Mouse (Mus musculus): Measurements from ENCODE around the gene Twf1. TPM values are rescaled to one million over a fixed set of nuclear protein-coding genes. Genes with fewer than 3 reads are reported as not detected.
A peak's percentile ranks its signal among the peaks of the same experiment; 100 is the strongest.

Gene Twf1
- polyA plus RNA-seq, 1 experiment from 2014 or later: 81.7 TPM

GRCm38 (mm10) chr15:94553536-94553935 is 36.2 kb downstream of the Twf1 start:
- Histone ChIP-seq H3K27ac (ENCODE audit: low read depth) (no peak overlapping the region), H3K36me3 (ENCODE audit: insufficient read depth) (no peaks in the 10 kb centered on the region; the same call in 1 of the 2 replicates), H3K9me3 (ENCODE audit: low read depth, low read length) (no peaks in the 10 kb centered on the region; the same call in 1 of the 2 replicates), H3K4me2 (no peak overlapping the region), H3K4me1 (ENCODE audit: insufficient read depth) (no peaks in the 10 kb centered on the region), H3K9ac (no peak overlapping the region), H3K4me3 (ENCODE audit: low read depth, low read length) (no peak overlapping the region), H3K27me3 (ENCODE audit: insufficient read depth, low read length) (no peaks in the 10 kb centered on the region)
- 87% methylated on average over 9 of the region's 9 CpGs for WGBS
- TF ChIP-seq CTCF (IDR thresholded peaks at IDR 0.05; ENCODE audit: low read depth): no peak
- no peak for ATAC-seq (ENCODE audit: insufficient read depth)
- DNase-seq: no peak

- WGBS: 69% methylated on average over 4 of the region's 4 CpGs
- TF ChIP-seq CTCF (IDR thresholded peaks at IDR 0.05; ENCODE audit: low read depth): no peak
- no peaks in the 10 kb centered on the region for H3K4me1 ChIP-seq (ENCODE audit: insufficient read depth)
- no peak for DNase-seq
- ATAC-seq (ENCODE audit: insufficient read depth): no peak
- H3K4me2 ChIP-seq: no peak overlapping the region
- H3K4me3 ChIP-seq (ENCODE audit: low read depth, low read length): no peak overlapping the region
- H3K9ac ChIP-seq: no peak overlapping the region
- H3K9me3 ChIP-seq (ENCODE audit: low read depth, low read length): no peaks in the 10 kb centered on the region; the same call in 1 of the 2 replicates
- no peak overlapping the region for H3K27ac ChIP-seq (ENCODE audit: low read depth)
- H3K27me3 ChIP-seq (ENCODE audit: insufficient read depth, low read length): no peaks in the 10 kb centered on the region
- no peaks in the 10 kb centered on the region; the same call in 1 of the 2 replicates for H3K36me3 ChIP-seq (ENCODE audit: insufficient read depth)
Measured at GRCm38 (mm10) chr15:94544844-94545243, 44.8 kb downstream of the Twf1 start.

- Histone ChIP-seq H3K4me2 (peak overlapping the region; percentile 83), H3K27me3 (ENCODE audit: insufficient read depth, low read length) (no peaks in the 10 kb centered on the region), H3K4me3 (ENCODE audit: low read depth, low read length) (peak overlapping the region; percentile 73), H3K27ac (ENCODE audit: low read depth) (peak overlapping the region; percentile 73; the same call in 1 of the 2 replicates), H3K9me3 (ENCODE audit: low read depth, low read length) (no peaks in the 10 kb centered on the region), H3K4me1 (ENCODE audit: insufficient read depth) (no peaks in the 10 kb centered on the region), H3K9ac (peak overlapping the region; percentile 72), H3K36me3 (ENCODE audit: insufficient read depth) (no peaks in the 10 kb centered on the region)
- WGBS: 41% methylated on average over 9 of the region's 9 CpGs
- no peak for ATAC-seq (ENCODE audit: insufficient read depth)
- DNase-seq: no peak
- no peak for TF ChIP-seq CTCF (IDR thresholded peaks at IDR 0.05; ENCODE audit: low read depth)
Measured at GRCm38 (mm10) chr15:94544052-94544636, 45.5 kb downstream of the Twf1 start.

GRCm38 (mm10) chr15:94543409-94544051 is 46.2 kb downstream of the Twf1 start, which contains the start of the genes Pus7l and Irak4:
TSS of gene Pus7l (minus strand) at chr15:94543547.
TSS of gene Irak4 (plus strand) at chr15:94543643.
- H3K4me3 ChIP-seq (ENCODE audit: low read depth, low read length): peak within 1 kb of the TSS; percentile 73
- H3K4me1 ChIP-seq (ENCODE audit: insufficient read depth): no peaks in the 10 kb centered on the region
- peak within 1 kb of the TSS; percentile 83 for H3K4me2 ChIP-seq
- no peaks in the 10 kb centered on the region for H3K36me3 ChIP-seq (ENCODE audit: insufficient read depth)
- peak within 1 kb of the TSS; percentile 72 for H3K9ac ChIP-seq
- peak within 1 kb of the TSS; percentile 73; the same call in 1 of the 2 replicates for H3K27ac ChIP-seq (ENCODE audit: low read depth)
- DNase-seq (peak; percentile 97), ATAC-seq (ENCODE audit: insufficient read depth) (peak; percentile 99)
- no peaks in the 10 kb centered on the region for H3K27me3 ChIP-seq (ENCODE audit: insufficient read depth, low read length)
- TF ChIP-seq CTCF (IDR thresholded peaks at IDR 0.05; ENCODE audit: low read depth): peak; percentile 19; the same call in 1 of the 2 replicates
- WGBS: under 1% methylated on average over 45 of the region's 45 CpGs
- H3K9me3 ChIP-seq (ENCODE audit: low read depth, low read length): no peaks in the 10 kb centered on the region

DNA sequence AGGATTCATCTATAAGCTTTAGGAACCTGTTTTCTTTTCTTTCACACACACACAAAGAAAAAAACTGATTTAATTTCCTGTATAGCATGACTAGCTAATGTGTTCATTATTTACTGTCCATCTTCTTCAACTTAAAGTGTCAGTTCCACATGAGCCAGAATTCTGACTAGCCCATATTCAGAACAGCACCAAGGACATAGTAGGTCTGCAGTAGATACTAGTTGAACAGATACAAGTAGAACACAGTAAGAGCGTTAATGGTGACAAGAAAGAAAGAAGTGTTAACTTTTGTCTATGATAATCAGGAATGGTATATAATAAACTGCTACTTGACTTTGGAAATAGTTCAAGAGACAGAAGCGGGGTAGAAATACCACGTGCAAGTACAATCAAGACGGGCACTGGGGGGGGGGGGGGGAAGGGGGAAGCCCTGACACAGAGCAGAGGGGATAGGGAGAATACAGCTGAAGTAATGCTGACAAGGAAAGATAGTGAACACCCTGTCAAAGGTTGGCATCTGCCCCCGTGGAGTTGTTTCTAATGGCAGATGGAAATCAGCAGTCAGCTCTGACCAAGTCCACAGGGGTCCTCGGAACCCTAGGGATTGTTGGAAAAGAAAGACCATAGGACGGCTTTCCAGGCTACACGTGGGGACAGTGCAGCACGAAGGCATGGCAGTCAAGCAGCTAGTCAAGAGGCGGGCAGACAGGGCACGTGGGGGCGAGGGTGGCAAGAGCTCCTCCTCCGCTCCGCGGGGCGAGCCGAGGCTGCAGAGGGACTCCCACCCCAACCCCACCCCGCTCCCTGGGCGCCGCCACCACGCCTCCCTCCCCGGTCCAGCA is 46.9 kb downstream of the Twf1 start:
- no peak for DNase-seq
- peak; percentile 90 for ATAC-seq (ENCODE audit: insufficient read depth)
- peak overlapping the region; percentile 72 for H3K9ac ChIP-seq
- H3K36me3 ChIP-seq (ENCODE audit: insufficient read depth): no peaks in the 10 kb centered on the region
- H3K4me2 ChIP-seq: peak overlapping the region; percentile 83
- H3K4me1 ChIP-seq (ENCODE audit: insufficient read depth): no peaks in the 10 kb centered on the region
- no peak for TF ChIP-seq CTCF (IDR thresholded peaks at IDR 0.05; ENCODE audit: low read depth)
- no peak overlapping the region for H3K27ac ChIP-seq (ENCODE audit: low read depth)
- no peaks in the 10 kb centered on the region for H3K9me3 ChIP-seq (ENCODE audit: low read depth, low read length)
- 7% methylated on average over 22 of the region's 22 CpGs for WGBS
- H3K4me3 ChIP-seq (ENCODE audit: low read depth, low read length): peak overlapping the region; percentile 73
- H3K27me3 ChIP-seq (ENCODE audit: insufficient read depth, low read length): no peaks in the 10 kb centered on the region

- DNase-seq (no peak), ATAC-seq (ENCODE audit: insufficient read depth) (no peak)
- Histone ChIP-seq H3K36me3 (ENCODE audit: insufficient read depth) (no peaks in the 10 kb centered on the region), H3K9me3 (ENCODE audit: low read depth, low read length) (no peaks in the 10 kb centered on the region), H3K4me1 (ENCODE audit: insufficient read depth) (no peaks in the 10 kb centered on the region), H3K27me3 (ENCODE audit: insufficient read depth, low read length) (no peaks in the 10 kb centered on the region), H3K9ac (no peak overlapping the region), H3K27ac (ENCODE audit: low read depth) (no peak overlapping the region), H3K4me3 (ENCODE audit: low read depth, low read length) (no peak overlapping the region), H3K4me2 (no peak overlapping the region)
- no peak for TF ChIP-seq CTCF (IDR thresholded peaks at IDR 0.05; ENCODE audit: low read depth)
- WGBS: 90% methylated on average over 3 of the region's 3 CpGs
Measured at GRCm38 (mm10) chr15:94539296-94539695, 50.4 kb downstream of the Twf1 start.
